Mouse (Mus musculus) limb, embryonic 11.5 days (tissue): ENCODE results near the gene Acvr1b. TPM values are rescaled to one million over a fixed set of nuclear protein-coding genes. Genes with fewer than 3 reads are reported as not detected.

Experiments used
- ATAC-seq: fragments of 200-750 bp; cut with Nextera tagmentation; 2 replicates; pipeline ENCODE4 v1.8.0; 2017; ENCODE audit warnings: low read depth; ENCODE audit not compliant: insufficient number of reproducible peaks, low FRiP score, low TSS enrichment
- DNase-seq: peaks from one replicate; pipeline ENCODE4 v3.0.0-alpha.2; 2015; ENCODE audit warnings: low spot score
- H3K27ac ChIP-seq: fragments of 300-500 bp; sonication (generic); replicated peaks from 2 replicates; pipeline ENCODE4 v1.5.1; 2014; ENCODE audit warnings: low read depth, mild to moderate bottlenecking, low read length
- H3K27me3 ChIP-seq: fragments of 300-500 bp; sonication (generic); 2 replicates; pipeline ENCODE4 v1.6.1; 2014; ENCODE audit warnings: mild to moderate bottlenecking, low read length, mixed read lengths; ENCODE audit not compliant: control insufficient read depth, insufficient read depth
- H3K36me3 ChIP-seq: fragments of 300-500 bp; sonication (generic); 2 replicates; pipeline ENCODE4 v1.6.1; 2014; ENCODE audit warnings: mild to moderate bottlenecking, low read length, moderate library complexity, mixed read lengths; ENCODE audit not compliant: control insufficient read depth, insufficient read depth
- H3K4me1 ChIP-seq: fragments of 300-500 bp; sonication (generic); 2 replicates; pipeline ENCODE4 v1.6.1; 2014; ENCODE audit warnings: low read length, mixed read lengths; ENCODE audit not compliant: control insufficient read depth, insufficient read depth
- H3K4me2 ChIP-seq: fragments of 300-500 bp; sonication (generic); 2 replicates; pipeline ENCODE4 v1.6.1; 2014; ENCODE audit warnings: low read depth, mild to moderate bottlenecking, moderate library complexity; ENCODE audit not compliant: severe bottlenecking
- H3K4me3 ChIP-seq: fragments of 300-500 bp; sonication (generic); 2 replicates; pipeline ENCODE4 v1.5.1; 2014; ENCODE audit warnings: low read depth, low read length
- H3K9ac ChIP-seq: fragments of 300-500 bp; sonication (generic); 2 replicates; pipeline ENCODE4 v1.6.1; 2014; ENCODE audit warnings: mild to moderate bottlenecking, low read length
- H3K9me3 ChIP-seq: fragments of 300-500 bp; sonication (generic); 2 replicates; pipeline ENCODE4 v1.6.1; 2016; ENCODE audit warnings: low read length; ENCODE audit not compliant: control insufficient read depth
- WGBS: fragments of 180-500 bp; shearing (Covaris S2); extraction: QIAGEN DNeasy Blood & Tissue Kit; methylation state at CpG from one replicate; pipeline ENCODE4 v1.1.7; 2014; 5-methylcytosine and 5-hydroxymethylcytosine counted together
- polyA plus RNA-seq: library from polyadenylated mRNA; unstranded; fragments of >200 nt; fragmentation: Nextera tagmentation; extraction: Ambion mirVana; gene quantifications from 2 replicates; pipeline ENCODE4 v1.2.1, GENCODE M21; 2014

The Acvr1b gene
- polyA plus RNA-seq, 1 experiment from 2014 or later, result 9.4 TPM

DNA sequence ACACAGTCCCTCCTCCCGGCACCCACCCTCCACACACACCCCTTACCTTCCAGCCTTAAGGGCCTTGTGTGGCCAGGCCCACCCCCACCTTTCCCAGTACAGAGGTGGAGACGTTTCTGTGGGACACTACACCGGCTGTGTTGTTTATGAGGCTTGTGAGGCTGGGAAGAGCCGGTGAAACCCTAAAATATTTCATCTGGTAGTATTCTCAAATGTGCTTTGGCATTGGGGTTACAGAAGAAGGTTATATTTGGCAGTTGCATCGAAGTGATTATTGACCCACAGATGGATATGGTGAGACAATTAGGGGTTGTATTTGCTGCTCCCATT, 1.2 kb downstream of the Acvr1b start:
- 12% methylated on average over 5 of the region's 5 CpGs for WGBS
- peaks cover 28% of the 10 kb centered on the region for H3K4me1 ChIP-seq
- no peak for ATAC-seq
- no peaks in the 10 kb centered on the region for H3K27me3 ChIP-seq
- H3K36me3 ChIP-seq, result no peaks in the 10 kb centered on the region
- peak overlapping the region; percentile 45 for H3K9ac ChIP-seq
- no peak for DNase-seq
- peak overlapping the region; percentile 69 for H3K4me3 ChIP-seq
- H3K9me3 ChIP-seq, result no peaks in the 10 kb centered on the region
- no peak overlapping the region for H3K27ac ChIP-seq
- peak overlapping the region; percentile 93 for H3K4me2 ChIP-seq

DNA sequence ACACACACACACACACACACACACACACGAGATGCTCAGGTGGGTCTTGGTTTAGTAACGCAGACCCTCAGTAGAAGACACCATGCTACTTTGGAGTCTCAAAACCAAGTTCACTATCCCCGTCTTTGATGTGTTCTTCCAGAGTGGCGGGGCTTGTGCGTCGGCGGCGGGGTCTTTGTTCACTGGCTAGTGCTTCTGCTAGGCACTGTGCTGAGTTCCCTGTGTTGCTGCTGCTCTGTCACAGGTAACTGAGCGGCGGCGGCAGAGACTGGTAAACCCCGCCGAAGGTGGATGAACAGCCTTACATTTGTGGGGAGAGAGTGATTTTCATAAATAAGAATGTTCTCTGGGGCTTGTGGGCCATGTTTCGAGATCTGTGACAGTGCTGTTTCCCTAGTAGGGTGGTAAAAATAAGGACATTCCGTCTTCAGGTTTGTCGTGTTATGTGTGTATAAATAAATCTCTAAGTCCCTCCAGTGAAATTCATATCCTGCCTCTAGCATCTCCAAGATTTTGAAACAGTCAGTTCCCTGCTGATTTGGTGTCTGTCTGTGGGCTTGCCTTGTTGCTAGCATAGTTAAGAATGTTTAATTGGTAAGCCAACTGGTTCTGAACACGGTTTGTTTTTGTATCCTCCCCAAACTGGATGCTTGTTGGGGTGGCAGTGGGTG, 1.9 kb downstream of the Acvr1b start:
- Histone ChIP-seq H3K27me3 (no peaks in the 10 kb centered on the region), H3K36me3 (no peaks in the 10 kb centered on the region), H3K4me3 (peak overlapping the region; percentile 69), H3K27ac (no peak overlapping the region), H3K4me1 (peaks cover 32% of the 10 kb centered on the region), H3K9ac (peak overlapping the region; percentile 45; the same call in 1 of the 2 replicates), H3K9me3 (no peaks in the 10 kb centered on the region), H3K4me2 (peak overlapping the region; percentile 93)
- ATAC-seq, result no peak
- DNase-seq, result no peak
- WGBS, result 31% methylated on average over 17 of the region's 17 CpGs

DNA sequence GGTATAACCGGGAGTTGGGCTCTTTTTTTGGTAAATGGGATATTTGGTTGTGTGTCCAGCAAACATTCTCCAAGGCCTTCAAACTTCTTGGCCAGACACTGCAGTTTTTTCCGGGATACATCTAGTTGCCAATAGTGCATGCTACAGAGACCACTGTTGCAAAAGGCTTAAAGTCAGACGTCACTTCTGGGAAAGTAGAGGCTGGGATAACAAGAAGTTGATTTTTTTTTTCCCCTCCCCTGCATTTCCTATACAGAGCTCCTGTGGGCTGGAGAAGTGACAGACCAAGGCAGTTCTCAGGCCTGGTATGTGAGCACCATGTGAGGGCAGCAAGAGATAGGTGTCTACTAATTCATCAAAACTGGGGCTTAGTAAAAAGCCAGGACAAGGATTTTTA, 2.4 kb downstream of the Acvr1b start:
- no peak for ATAC-seq
- Histone ChIP-seq H3K36me3 (no peaks in the 10 kb centered on the region), H3K4me3 (peak overlapping the region; percentile 69; the same call in 1 of the 2 replicates), H3K9ac (no peak overlapping the region), H3K27ac (no peak overlapping the region), H3K27me3 (no peaks in the 10 kb centered on the region), H3K9me3 (no peaks in the 10 kb centered on the region), H3K4me2 (no peak overlapping the region), H3K4me1 (peaks cover 38% of the 10 kb centered on the region)
- no peak for DNase-seq
- 57% methylated on average over 3 of the region's 3 CpGs for WGBS

DNA sequence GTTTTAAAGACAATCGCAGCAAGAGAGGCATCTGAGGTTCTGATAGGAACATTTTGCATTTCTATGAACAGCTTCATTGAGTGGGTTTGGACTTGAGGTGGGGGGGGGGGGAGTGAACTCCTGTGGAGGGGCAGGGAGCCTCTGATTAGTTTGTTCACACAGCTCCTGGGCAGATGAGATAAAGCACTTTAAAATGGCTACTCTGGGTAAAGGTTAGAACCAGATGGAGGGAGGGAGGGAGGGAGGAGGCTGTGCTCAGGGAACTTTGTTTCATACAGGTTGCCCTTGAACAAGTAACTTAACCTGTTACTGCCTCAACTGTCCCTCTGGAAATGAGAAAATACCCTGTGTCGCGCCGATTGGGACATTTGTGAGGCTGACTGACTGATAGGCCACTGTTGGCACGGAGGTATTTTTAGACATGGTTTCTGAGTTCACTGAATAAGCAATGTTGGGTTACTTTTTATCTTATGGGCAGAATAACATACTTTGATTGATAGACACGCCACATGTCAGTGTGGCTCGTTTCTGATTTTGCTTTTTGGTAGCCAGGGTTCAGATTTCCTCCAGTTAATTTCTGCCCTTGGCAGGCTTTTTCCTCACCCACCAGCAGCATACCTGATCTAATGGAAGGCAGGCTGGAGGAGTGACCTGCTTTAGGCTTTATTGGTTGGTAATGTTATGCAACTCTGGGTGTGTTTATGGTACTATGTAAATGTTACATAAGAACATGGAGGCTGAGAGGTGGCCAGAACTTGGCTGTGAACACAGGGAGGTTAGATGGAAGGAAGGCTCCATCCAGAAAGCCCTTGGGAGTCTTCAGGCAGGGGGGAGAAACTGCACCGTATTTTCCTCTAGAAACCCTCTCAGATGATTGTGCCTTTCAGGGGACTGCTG, 3.2 kb downstream of the Acvr1b start:
- Histone ChIP-seq H3K9me3 (no peaks in the 10 kb centered on the region), H3K9ac (no peak overlapping the region), H3K4me1 (peaks cover 42% of the 10 kb centered on the region), H3K4me2 (no peak overlapping the region), H3K4me3 (no peak overlapping the region), H3K27me3 (no peaks in the 10 kb centered on the region), H3K36me3 (no peaks in the 10 kb centered on the region), H3K27ac (no peak overlapping the region)
- DNase-seq, result no peak
- 73% methylated on average over 8 of the region's 8 CpGs for WGBS
- ATAC-seq, result no peak

DNA sequence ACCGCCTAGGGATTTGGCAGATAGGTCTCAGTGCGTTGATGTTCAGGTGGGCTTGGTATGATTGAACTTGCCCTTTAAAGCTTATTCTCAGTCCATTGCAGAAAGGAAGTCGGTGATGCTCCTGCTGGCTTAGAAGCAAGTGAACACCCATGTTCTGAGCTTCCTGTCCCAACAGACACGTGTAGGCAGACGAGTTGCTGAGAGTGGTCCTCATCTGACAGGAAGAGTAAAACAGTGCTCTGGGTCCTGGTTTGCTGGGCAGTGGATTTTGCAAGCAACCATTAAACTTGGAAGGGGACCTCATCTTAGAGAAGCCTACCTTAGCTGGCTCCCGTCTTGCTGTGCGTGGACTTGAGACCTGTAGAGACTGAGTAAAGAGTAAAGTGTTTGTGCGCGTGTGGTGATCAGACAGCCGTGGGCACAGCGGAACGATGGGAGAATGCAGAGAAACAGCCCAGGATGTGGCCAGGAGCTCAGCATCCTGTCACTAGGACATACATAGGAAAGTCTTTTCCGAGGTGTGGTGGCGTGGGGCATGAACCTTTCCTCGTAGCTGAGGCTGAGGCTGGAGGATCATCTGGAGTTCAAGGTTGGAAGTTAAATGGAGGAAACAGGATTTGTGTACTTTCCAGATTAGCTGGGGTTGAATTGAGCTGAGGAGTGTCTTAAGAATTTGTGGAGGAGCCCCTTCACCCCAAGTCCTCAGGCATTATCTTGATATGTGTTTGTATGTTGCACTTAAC, 6.7 kb downstream of the Acvr1b start:
- Histone ChIP-seq H3K36me3 (peaks cover 2% of the 10 kb centered on the region; the same call in 1 of the 2 replicates), H3K27me3 (no peaks in the 10 kb centered on the region), H3K9ac (no peak overlapping the region), H3K4me2 (no peak overlapping the region), H3K27ac (no peak overlapping the region), H3K4me3 (no peak overlapping the region), H3K9me3 (no peaks in the 10 kb centered on the region), H3K4me1 (peaks cover 38% of the 10 kb centered on the region)
- WGBS, result 71% methylated on average over 15 of the region's 15 CpGs
- no peak for DNase-seq
- no peak for ATAC-seq

DNA sequence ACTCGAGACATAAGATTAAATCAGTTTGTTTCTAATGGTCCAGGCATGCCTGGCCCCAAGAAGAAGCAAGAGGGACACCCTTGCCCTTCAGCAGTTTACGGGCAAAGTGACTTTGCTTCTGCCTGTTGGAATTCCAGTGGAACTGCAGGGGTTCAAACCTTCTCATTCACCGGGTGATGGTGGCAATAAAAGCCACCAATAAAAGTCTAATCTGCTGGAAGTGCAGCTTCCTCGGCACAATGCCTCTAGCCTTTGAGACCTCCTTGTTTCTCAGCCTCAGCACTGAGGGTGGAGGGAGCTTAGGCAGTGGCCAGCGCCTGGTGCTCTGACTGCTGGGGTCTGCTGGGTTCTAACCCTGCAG, 7.2 kb downstream of the Acvr1b start:
- 17% methylated on average over 5 of the region's 5 CpGs for WGBS
- no peak overlapping the region for H3K4me2 ChIP-seq
- H3K4me1 ChIP-seq, result peaks cover 33% of the 10 kb centered on the region
- no peaks in the 10 kb centered on the region for H3K9me3 ChIP-seq
- no peak overlapping the region; the same call in 1 of the 2 replicates for H3K9ac ChIP-seq
- H3K4me3 ChIP-seq, result no peak overlapping the region
- ATAC-seq (no peak), DNase-seq (no peak)
- no peaks in the 10 kb centered on the region for H3K27me3 ChIP-seq
- H3K27ac ChIP-seq, result 0 out of 2 replicates have a peak overlapping the region, but pooled peaks have one; percentile 36
- H3K36me3 ChIP-seq, result peaks cover 2% of the 10 kb centered on the region; the same call in 1 of the 2 replicates

DNA sequence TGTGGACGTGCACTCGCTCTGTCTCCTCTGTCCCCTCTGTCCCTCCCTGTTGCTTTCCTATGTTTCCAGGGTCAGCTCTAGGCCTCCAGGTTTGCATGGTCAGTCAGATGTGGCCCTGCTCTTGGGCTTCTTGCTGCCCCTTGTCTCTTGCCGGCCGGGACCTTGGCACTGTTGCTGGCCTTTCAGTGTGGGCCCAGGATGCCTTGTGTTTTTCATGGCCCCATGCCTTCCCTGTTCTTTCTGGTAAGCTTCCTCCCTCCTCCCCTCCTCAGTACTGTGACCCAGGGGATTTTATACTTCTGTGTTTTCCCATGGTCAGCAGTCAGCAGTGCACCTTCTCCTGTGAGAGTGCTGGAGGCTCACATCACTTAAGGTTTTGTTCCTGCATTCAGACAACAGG, 7.6 kb downstream of the Acvr1b start:
- Histone ChIP-seq H3K27ac (0 out of 2 replicates have a peak overlapping the region, but pooled peaks have one; percentile 36), H3K27me3 (no peaks in the 10 kb centered on the region), H3K9ac (no peak overlapping the region; the same call in 1 of the 2 replicates), H3K4me3 (no peak overlapping the region), H3K4me2 (0 out of 2 replicates have a peak overlapping the region, but pooled peaks have one; percentile 7), H3K36me3 (peaks cover 2% of the 10 kb centered on the region; the same call in 1 of the 2 replicates), H3K4me1 (peaks cover 29% of the 10 kb centered on the region), H3K9me3 (no peaks in the 10 kb centered on the region)
- ATAC-seq, result no peak
- DNase-seq, result no peak
- 20% methylated on average over 4 of the region's 4 CpGs for WGBS

DNA sequence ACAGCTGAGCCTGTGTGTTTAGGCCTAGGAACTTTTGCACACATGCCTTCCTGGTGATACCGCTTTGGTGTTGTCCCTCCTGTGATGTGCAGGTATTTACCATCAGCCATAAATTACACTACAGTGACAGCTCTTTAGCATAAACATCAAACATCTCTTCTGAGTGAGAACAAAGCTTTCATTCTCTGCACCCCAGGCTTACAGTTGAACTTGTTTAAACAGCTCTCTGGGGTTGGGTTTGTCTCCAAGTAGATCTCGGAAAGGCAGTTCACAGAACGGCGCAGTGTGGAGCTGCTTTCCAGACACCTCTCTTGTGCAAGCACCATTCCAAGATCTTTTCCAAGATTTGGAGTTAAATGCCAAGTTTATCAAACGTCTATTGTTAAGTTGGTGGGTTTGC, 8.8 kb downstream of the Acvr1b start:
- Histone ChIP-seq H3K36me3 (peaks cover 2% of the 10 kb centered on the region; the same call in 1 of the 2 replicates), H3K4me1 (peaks cover 19% of the 10 kb centered on the region), H3K4me2 (no peak overlapping the region; the same call in 1 of the 2 replicates), H3K4me3 (no peak overlapping the region), H3K27me3 (no peaks in the 10 kb centered on the region), H3K9me3 (no peaks in the 10 kb centered on the region), H3K27ac (no peak overlapping the region), H3K9ac (no peak overlapping the region)
- WGBS, result 35% methylated on average over 5 of the region's 5 CpGs
- ATAC-seq, result no peak
- no peak for DNase-seq
